Mouse (Mus musculus) spleen, adult 18-20 months (tissue): ENCODE measurements around the gene Xrcc1.

Experiments
- DNase-seq, 2 experiments: peaks; one replicate each; pipeline ENCODE4 v3.0.0; 2022; ENCODE audit warnings: mixed read lengths in 2 of 2

The Xrcc1 gene

DNA sequence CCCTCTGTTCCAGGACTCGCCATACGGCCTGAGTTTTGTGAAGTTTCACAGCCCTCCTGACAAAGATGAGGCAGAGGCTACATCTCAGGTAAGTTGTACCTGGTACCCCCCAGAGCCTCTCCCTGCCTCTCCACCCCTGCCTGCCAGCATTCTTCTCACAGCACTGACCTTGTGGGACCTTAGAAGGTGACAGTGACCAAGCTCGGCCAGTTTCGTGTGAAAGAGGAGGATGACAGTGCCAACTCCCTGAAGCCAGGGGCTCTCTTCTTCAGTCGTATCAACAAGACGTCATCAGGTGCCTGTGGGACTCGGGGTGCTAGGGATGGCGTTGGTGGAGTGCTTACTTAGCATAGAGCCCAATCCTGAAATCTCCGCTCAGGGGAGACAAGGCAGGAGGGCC, 20.1 kb downstream of the Xrcc1 start:
- DNase-seq = no peak

GRCm38 (mm10) chr7:24568512-24568911, 22.4 kb downstream of the Xrcc1 start:
- DNase-seq = no peak

DNA sequence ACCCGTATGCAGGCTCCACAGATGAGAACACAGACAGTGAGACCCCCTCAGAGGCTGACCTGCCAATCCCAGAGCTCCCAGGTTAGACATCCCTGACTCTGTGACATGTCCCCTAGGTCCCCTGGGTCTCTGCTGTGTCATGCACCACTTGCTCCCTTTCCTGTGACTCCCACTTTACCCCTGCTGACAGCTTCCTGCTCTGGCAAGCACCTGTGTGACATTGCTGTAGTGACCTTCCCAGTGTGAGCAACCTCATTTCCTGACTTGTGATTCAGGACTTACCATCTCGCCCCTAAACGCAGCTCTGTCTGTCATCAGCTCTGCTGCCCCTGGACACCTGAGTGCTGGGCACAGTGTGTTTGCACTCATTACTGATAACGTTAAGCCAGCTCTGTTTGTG, 25.0 kb downstream of the Xrcc1 start:
- no peak for DNase-seq

DNA sequence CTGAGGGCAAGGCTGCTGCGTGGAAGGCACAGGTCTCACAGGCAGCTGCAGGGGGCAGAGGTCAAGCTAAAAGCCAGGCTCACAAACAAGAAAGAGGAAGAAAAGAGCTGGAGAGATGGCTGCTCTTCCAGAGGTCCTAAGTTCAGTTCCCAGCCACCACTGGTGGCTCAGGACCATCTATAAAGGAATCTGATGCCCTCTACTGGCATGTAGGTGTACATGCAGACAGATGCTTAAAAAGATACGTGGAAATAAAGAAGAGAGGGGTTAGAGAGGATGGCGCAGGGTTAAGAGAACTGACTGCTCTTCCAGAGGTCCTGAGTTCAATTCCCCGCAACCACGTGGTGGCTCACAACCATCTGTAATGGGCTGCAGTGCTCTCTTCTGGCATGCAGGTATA, 26.4 kb downstream of the Xrcc1 start:
- no peak for DNase-seq

DNA sequence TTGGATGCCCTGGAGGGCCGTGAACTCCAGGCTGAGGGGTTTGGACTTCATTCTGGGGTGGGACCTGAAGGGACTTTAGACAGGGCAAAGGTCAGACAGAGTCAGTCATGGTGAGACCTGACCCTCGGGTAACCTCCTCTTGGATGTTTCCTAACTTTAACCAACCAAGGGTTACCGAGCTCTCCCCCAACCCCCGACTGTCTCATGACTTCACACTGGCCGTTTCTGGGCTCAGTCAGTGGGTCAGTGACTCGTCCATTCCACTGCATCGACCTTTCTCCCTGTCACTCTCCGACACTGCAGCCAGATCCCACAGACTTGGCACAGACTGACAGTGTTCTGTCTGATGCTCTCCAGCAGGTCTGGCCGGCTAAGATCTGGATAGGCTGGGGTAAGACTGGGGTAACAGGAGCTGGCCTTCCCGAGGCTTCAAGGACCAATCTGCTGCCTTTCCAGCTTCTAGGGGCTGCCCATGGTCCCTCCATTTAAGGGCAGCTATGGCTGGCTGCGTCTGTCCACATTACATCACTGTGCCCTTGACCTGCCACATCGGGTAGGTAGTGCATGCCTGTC, 28.2 kb downstream of the Xrcc1 start:
- no peak for DNase-seq

DNA sequence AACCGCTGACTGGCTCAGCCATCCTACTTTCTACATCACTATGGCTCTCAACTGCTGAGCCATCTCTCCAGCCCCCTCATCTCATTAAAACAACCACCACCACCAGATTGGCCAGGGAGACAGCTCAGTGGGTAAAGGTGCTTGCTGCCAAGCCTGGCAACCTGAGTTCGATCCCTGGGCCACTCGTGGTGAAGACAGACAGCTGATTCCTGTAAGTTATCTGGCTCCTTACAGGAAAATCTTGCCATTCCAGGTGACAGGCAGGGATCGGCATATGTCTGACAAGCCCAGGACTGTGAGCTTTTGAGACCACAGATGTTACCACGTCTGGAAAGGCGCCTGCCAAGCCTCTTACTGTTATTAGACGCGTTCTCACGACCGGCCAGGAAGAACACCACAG, 31.7 kb downstream of the Xrcc1 start:
- DNase-seq = no peak

GRCm38 (mm10) chr7:24584876-24585275, 38.8 kb downstream of the Xrcc1 start:
- no peak for DNase-seq

- DNase-seq = no peak
Observed at GRCm38 (mm10) chr7:24585995-24586394, 39.9 kb downstream of the Xrcc1 start.

DNA sequence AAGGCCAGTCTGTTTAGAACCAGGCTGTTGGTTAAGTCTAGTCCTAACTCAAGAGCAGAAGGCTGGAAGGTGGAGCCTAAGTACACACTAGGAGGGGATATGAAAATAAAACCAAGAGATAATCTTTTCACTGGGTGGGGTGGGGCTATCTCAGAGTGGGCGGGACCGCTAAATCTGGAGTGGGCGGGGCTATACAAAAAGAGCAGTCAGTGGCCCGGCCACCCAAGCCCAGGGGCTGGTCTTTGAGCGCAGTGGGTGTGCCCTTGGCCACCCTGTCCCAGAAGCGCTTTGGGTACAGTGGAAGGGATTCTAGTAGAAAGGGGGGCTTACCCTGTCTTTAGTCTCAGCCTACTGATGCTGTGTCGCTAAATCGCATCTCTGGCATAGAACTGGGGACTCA, 40.7 kb downstream of the Xrcc1 start:
- no peak for DNase-seq

DNA sequence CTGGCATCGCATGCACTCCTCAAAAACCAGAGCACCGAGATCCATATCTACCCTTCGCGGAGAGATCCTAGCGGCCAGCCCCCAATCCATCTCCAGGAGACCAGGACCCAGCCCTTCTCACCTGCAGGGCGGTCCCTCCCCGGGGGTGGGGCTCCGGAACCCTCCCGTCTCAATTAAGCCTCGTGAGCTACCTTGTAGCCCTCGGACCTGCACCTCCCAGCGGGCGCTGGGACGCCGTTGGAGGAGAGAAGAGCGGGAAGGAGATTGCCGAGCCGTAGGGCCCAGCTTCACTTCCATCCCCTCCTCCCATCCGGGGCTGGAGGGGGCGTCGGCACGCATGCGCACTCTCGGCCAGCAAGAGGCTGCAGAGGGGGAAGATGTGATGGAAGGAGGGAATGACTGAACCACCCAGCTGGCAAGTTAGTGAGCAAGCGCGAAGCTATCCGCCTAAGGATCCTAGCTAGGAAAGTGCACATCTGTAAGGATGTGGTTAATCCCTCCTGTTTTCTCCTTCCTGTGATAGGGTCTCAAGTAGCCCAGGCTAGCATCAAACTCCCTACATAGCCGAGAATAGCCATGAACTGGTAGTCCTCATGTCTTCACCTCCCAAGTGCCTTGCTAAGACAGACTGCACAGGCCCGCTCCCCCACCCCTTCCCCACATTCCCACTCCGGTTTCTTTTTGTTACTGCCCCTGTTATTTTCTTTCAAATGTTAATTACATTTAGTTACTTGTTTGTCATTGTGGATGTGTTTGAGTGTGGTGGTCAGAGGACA, 41.4 kb downstream of the Xrcc1 start, which contains the start of the genes Ethe1 and Zfp575:
Gene Ethe1 (plus strand): TSS at position 214 of the 776 bp plus-strand sequence.
Gene Zfp575 (minus strand): TSS at position 312 of the 776 bp plus-strand sequence.
- DNase-seq = no peak

- DNase-seq = no peak
Observed at GRCm38 (mm10) chr7:24588336-24588735, 42.2 kb downstream of the Xrcc1 start.

DNA sequence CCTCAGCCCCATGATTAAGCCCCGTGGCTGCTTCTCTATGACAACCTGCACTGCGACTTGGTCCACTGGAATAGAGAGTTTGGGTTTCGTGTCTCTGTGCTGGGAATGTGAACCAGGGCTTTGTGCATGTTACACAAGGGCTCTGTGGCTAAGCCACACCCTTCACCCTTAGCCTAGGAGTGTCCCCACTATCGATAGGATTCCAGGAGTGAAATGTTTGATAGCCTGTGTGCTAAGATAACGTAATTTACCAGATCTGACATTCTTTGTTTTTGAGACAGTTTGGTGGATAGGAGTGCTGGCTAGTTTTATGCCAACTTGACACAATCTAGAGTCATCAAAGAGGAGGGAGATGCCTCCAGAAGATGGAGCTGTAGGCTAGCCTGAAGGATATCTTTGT, 45.6 kb downstream of the Xrcc1 start:
- no peak for DNase-seq

GRCm38 (mm10) chr7:24592163-24592562, 46.1 kb downstream of the Xrcc1 start:
- DNase-seq = no peak

DNA sequence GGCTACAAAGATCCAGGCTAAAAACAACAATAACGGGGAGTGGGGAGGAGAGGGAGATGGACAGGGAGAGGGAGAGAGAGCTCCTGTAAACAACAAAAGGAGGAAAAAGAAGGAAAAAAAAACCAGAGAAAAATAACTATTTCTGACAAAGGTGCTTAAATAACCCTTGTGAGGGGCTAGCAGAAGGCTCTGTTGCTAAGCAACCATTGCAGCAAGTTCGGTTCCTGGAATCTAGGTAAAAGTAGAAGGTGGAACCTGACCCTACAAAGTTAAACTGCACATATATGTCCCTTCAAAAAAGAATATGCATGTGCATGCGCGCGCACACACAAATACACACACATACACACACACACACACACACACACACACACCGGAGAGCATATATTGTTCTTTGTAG, 46.7 kb downstream of the Xrcc1 start:
- no peak for DNase-seq

DNA sequence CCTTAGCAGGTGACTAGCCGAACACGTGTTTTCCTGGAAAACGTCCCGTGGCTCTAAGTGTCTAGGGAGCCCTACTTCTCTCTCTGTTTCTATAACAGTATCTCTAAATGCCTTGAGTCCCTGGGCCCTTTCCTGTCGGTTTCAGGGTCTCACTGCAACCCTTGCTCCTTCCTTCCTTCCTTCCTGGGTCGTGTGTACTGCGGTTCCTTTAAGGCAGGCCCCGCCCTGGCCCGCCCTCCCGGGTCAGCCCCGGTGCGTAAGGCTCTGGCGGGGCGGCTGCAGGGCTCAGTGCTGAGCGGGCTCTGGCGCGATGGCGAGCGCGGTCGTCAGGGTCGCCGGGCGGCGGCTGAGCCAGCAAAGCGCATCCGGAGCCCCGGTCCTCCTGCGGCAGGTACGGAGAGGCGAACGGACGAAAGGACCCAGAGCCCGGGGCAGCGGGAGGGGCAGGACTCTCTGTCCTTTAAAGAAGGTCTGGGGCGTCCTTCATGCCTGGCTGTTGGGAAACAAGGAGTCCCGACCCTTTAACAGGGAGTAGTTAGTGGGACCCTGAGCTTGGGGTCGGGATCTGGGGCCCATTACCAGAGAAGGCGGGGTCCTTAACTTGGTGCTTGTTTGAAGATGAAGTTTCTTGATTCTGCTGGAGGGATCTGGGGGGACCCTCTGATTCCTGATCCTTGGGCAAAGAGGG, 47.7 kb downstream of the Xrcc1 start:
- DNase-seq = peak; percentile 71 to 78

DNA sequence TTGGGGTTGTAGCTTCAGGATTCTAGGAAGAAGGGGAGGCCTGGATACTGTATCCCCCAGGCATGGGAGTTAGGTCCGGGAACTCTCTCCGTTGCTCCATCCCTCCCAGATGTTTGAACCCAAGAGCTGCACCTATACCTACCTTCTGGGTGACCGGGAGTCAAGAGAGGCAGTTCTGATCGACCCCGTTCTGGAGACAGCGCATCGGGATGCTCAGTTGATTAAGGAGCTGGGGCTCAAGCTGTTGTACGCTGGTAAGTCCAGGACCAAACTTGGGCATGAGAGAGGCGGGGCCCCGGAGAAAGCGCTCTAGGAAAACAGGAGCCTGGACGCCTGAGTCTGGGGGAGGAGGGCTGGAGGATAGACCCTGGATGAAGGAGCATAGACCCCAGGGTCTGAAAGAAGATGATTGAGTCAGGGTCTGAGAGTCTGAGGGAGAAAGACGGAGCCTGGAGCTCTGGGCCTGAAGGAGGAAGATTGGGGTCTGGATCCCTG, 48.3 kb downstream of the Xrcc1 start:
- DNase-seq = no peak

- no peak for DNase-seq
Observed at GRCm38 (mm10) chr7:24595464-24595863, 49.4 kb downstream of the Xrcc1 start.

- no peak for DNase-seq
Observed at GRCm38 (mm10) chr7:24598121-24598520, 52.0 kb downstream of the Xrcc1 start.

DNA sequence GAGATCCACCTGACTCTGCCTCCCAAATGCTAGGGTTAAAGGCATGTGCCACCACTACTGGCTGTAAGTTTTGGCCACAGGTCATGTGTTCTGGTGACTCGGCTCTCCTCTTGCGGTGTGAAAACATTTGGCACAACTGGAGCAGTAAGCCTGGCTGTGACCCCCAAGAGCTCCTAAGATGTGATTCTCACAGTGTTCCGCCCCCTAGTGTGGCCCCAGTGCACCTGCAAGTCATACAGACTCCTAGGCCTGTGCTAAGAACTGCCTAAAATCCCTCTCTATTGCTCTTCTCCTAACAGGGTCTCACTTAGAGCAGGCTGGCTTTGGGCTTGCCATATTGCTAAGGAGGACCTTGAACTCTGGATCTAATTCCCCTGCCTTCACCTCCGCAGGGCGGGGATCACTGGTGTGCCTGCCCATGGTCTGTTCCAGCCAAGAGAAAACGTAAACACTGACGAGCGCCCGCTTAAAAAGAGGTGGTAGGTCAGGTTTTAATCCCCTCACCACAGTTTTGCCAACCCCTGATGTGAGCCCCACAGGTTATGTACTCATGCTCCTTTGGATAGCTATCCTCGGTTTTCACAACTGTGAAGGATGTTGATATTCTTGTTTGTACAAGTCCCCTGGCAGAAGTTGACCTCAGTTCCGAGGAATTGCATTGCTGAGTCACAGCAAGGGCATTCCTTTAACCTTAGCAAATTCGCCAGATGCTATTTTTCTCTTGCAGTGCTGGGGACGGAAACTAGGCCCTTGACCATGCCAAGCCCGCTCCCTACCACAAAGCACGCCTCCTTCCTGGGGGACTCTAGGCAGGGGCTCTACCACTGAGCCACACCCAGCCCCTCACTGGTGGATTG, 53.4 kb downstream of the Xrcc1 start:
- no peak for DNase-seq

- peak; percentile 83 to 94 for DNase-seq
Observed at GRCm38 (mm10) chr7:24600941-24601597, 55.0 kb downstream of the Xrcc1 start.

- no peak for DNase-seq
Observed at GRCm38 (mm10) chr7:24605561-24605960, 59.5 kb downstream of the Xrcc1 start.

- DNase-seq = no peak
Observed at GRCm38 (mm10) chr7:24606046-24606445, 60.0 kb downstream of the Xrcc1 start.
